Mouse (Mus musculus) embryo, embryonic 11 days (tissue): Measurements from ENCODE around the gene Tor1a.

Source experiments
- DNase-seq: peaks from one replicate; pipeline ENCODE4 v3.0.0-alpha.2; 2015

Tor1a gene

DNA sequence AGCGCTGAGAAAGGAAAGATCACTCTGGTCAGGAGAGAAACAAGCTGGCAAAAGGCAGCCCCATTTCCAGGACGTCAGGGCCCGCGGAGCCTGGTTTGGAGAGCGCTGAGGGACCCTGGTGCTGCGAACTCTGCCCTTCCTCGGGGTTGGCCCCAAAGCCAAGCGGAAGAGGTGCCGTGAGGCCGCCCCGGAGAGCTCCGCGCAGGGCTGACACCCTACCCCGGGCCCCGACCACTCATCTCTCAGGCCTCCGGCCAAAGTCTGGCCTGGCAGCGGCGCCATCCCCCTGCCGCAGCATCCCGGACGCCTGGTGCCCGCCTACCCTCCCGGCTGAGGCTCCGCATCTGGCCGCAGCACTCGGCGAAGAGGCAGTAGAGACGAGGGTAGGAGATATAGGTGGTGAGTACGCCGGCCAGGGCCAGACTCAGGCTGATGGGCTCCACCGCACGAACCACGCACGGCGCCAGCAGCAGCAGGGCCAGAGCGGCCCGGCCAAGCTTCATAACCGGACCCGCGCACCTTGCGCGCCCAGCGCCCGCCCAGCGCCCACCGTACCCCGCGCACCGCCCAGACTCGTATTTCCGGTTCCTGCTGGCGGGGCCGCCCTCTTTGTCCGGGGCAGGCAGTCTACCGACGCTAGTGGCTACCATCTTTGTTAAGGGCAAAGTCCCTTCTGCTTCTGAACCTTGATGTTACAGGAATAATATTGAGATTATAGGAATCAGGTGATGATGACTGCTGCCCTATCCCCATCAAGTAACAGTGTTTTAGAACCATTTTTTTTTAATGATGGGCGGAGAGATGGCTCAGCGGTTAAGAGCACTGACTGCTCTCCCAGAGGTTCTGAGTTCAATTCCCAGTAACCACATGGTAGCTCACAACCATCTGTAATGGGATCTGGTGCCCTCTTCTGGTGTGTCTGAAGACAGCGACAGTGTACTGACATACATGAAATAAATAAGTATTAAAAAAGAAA lies at the start of gene Tor1a:
Gene Tor1a, minus strand, starts transcription at position 582 of the 976 bp plus-strand sequence.
- DNase-seq: peak; percentile 95

GRCm38 (mm10) chr2:31013371-31014120 lies 45.8 kb upstream of the Tor1a start:
- DNase-seq: no peak

DNA sequence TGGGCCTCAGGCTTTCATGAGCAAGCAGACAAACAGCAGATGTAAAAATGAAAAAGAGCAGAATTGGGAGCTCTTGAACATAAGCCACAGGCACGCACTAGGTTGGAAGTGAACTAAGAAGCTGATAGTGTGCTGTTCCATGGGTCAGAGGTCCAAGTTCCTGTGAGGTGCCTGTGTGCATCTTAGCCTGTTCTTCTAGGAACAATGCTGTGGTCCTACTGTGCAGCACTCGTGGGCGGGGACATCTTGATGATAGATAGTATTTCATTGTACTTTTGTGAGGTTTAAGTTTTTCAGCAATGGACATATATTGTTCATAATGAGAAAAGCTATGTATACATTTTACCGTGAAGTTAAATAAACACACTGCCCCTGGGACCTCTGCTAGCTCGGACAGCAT lies 39.5 kb upstream of the Tor1a start:
- DNase-seq: no peak

- DNase-seq: no peak
Observed at GRCm38 (mm10) chr2:31006434-31006833, 38.7 kb upstream of the Tor1a start.

DNA sequence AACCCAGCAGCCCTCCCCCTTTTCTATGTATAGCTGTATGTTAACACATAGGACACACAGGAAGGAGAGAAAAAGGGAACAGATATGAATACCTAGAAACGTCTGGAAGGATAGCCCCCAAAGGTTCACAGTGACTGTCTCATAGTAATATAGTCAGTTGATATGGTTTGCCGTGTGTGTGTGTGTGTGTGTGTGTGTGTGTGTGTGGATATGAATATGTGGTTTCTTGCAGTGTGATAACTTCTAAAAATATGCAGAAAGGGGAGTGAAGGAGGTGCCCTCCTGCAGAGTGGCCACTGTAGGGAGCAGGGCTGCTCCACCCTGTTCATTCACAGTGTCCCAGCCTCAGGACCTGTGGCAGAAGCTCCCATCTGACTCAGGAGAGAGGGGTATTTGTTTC lies 37.7 kb upstream of the Tor1a start:
- DNase-seq: no peak

DNA sequence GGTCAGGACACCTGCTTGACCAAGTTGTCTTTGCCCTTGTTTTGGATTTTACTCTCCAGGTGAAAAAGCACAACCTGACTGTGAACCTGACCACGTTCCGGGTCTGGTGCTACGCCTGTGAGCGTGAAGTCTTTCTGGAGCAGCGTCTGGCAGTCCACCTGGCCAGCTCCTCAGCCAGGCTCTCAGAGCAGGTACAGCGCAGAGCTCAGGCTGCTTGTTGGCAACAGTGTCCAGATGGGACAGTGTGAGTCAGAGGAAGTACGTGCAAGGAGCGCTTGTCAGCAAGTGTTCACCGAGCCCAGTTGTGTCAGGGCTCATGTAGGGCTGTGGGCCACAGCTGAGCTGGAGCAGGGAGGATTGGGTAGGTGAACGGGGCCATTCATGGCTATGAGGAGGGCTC lies 35.1 kb upstream of the Tor1a start:
- no peak for DNase-seq

GRCm38 (mm10) chr2:30998443-30999260 lies 30.9 kb upstream of the Tor1a start:
- DNase-seq: no peak

DNA sequence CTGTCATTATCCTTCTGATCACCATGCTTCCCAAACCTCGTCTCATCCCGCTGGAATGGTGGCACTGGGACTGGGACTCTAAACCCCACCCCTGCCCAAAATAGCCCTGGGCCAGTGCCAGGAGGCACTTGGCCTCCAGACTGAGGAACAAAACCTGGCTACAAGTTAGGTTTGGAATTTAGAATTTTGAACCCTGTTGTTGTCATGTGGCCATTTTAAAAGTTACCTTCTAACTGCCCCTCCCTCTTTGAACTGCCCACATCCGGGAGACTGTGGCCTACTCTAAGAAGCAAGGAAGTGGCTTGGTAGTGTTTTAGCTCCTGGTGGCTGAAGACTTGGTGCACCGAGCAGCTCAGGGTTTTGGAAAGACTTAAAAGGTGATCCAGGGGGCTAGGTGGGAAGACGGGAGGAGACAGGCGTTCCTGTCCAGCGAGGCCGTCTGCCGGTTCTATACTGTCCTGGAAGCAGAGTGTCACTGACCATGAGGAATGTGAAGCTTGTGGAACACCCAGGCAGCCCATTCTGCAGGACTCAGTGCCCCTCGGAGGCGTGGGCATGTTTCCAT lies 27.8 kb upstream of the Tor1a start:
- no peak for DNase-seq

DNA sequence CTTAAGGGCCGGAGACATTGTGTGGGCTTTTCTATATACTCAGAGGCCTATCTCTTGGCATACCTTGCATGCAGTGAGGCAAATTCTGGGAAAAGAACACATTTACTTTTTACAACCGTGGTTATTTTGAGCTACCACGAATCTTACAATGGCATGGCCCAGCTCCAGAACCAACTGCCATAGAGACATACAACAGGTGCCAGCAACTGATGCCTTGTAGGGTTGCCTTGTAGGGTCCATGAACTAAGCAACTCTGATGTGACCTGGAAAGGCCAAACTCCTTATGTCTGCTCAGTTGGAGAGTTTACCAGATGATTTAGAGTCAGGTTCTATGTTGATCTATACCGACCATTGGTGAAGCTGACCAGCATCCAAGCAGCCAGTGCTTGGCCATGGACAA lies 27.1 kb upstream of the Tor1a start:
- no peak for DNase-seq

GRCm38 (mm10) chr2:30990221-30990620 lies 22.5 kb upstream of the Tor1a start:
- no peak for DNase-seq

GRCm38 (mm10) chr2:30985111-30986020 lies 17.6 kb upstream of the Tor1a start:
- no peak for DNase-seq

GRCm38 (mm10) chr2:30983024-30983423 lies 15.3 kb upstream of the Tor1a start:
- DNase-seq: no peak

- DNase-seq: peak; percentile 100
Observed at GRCm38 (mm10) chr2:30981790-30982513, 14.2 kb upstream of the Tor1a start, which contains the start of the genes BC005624 and Usp20. Gene BC005624, minus strand, starts transcription at chr2:30982201. Gene Usp20, plus strand, starts transcription at chr2:30982279.

DNA sequence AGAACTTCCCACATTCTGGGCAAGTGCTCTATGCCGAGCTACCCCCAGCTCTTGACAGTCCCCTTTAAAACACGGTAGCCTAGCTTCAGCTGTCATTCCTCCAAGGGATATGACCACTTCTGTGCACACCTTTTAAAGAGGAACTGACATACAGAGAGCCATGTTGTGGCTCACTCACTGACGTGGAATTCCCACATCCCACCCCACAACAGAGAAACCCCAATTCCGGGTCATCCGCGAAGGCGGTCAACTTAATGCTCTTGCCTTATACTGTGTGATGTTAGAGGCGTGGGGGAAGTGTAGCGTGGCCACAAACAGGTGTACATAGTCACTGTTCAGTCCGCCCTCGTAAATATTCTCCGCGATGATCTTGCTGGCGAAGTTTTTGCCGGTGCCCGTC lies 907 bp downstream of the Tor1a start:
- no peak for DNase-seq

DNA sequence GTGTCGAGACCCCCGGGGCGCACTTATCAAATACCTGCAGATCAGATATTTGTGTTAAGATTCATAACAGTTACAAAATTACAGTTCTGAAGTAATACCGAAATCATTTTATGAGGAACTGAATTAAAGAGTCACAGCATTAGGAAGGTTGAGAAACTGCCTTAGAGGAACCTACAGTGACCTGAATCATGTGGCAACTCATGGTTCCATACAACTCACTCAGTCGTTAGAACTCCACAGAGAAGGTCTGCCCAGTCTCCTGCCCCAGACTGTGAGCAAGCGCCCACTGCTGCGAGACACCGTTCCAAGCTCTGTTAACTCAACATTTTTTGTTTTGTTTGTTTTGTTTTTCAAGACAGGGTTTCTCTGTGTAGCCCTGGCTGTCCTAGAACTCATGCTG lies 2.1 kb downstream of the Tor1a start:
- no peak for DNase-seq

GRCm38 (mm10) chr2:30962570-30963254 lies 5.0 kb downstream of the Tor1a start:
- DNase-seq: no peak

GRCm38 (mm10) chr2:30959856-30960255 lies 7.9 kb downstream of the Tor1a start:
- no peak for DNase-seq

GRCm38 (mm10) chr2:30958726-30959125 lies 9.0 kb downstream of the Tor1a start:
- no peak for DNase-seq

GRCm38 (mm10) chr2:30957511-30957910 lies 10.2 kb downstream of the Tor1a start:
- DNase-seq: no peak

GRCm38 (mm10) chr2:30954797-30955196 lies 12.9 kb downstream of the Tor1a start:
- DNase-seq: no peak
